Mouse (Mus musculus) MEL (cell line): ENCODE measurements around the gene Rab14. TPM values are rescaled to one million over a fixed set of nuclear protein-coding genes. Genes with fewer than 3 reads are reported as not detected.

Experiments used
- DNase-seq: peaks from one replicate; pipeline ENCODE4 v3.0.0; 2011; ENCODE audit warnings: low read depth, low spot score
- H3K27ac ChIP-seq: 2 replicates; pipeline ENCODE4 v1.5.1; 2012; ENCODE audit warnings: low read depth, mild to moderate bottlenecking, control low read depth, low read length, moderate library complexity; ENCODE audit not compliant: control insufficient read depth
- H3K27me3 ChIP-seq, 2 experiments: fragments of 150-350 bp in 1 of 2; sonication (generic) in 1 of 2; 2 replicates each; pipeline ENCODE4 v1.6.1; 2012; ENCODE audit warnings: low read length in 2 of 2, mild to moderate bottlenecking in 2 of 2, improper control_type of control experiment in 1 of 2, moderate library complexity in 1 of 2; ENCODE audit not compliant: insufficient read depth in 2 of 2, control insufficient read depth in 1 of 2
- H3K36me3 ChIP-seq, 2 experiments: 2 replicates each; pipeline ENCODE4 v1.6.1; 2012 to 2014; ENCODE audit warnings: low read length in 2 of 2, improper control_type of control experiment in 1 of 2, inconsistent platforms in 1 of 2, mild to moderate bottlenecking in 1 of 2; ENCODE audit not compliant: insufficient read depth in 2 of 2, control insufficient read depth in 1 of 2
- H3K4me1 ChIP-seq, 2 experiments: fragments of 150-350 bp in 1 of 2; sonication (generic) in 1 of 2; 2 replicates each; pipeline ENCODE4 v1.6.1; 2012; ENCODE audit warnings: low read length in 2 of 2, improper control_type of control experiment in 1 of 2, mild to moderate bottlenecking in 1 of 2; ENCODE audit not compliant: insufficient read depth in 2 of 2, control insufficient read depth in 1 of 2
- H3K4me3 ChIP-seq, 2 experiments: fragments of 150-350 bp in 1 of 2; sonication (generic) in 1 of 2; 2 replicates each; pipeline ENCODE4 v1.5.1; 2012; ENCODE audit warnings: low read depth in 2 of 2, low read length in 2 of 2, mild to moderate bottlenecking in 2 of 2, moderate library complexity in 2 of 2, control low read depth in 1 of 2, improper control_type of control experiment in 1 of 2; ENCODE audit not compliant: control insufficient read depth in 1 of 2, insufficient read depth in 1 of 2
- H3K79me2 ChIP-seq: 2 replicates; pipeline ENCODE4 v1.6.1; 2012; ENCODE audit warnings: mild to moderate bottlenecking, low read length, moderate library complexity; ENCODE audit not compliant: control insufficient read depth, poor library complexity, insufficient read depth
- H3K9ac ChIP-seq: 2 replicates; pipeline ENCODE4 v1.6.1; 2012; ENCODE audit warnings: low read depth, mild to moderate bottlenecking, control low read depth, low read length, moderate library complexity; ENCODE audit not compliant: control insufficient read depth, poor library complexity, severe bottlenecking
- H3K9me3 ChIP-seq: fragments of 150-350 bp; sonication (generic); replicated peaks from 2 replicates; pipeline ENCODE4 v1.6.1; 2012; ENCODE audit warnings: mild to moderate bottlenecking, low read length, improper control_type of control experiment, moderate library complexity; ENCODE audit not compliant: insufficient read depth
- BHLHE40 ChIP-seq: IDR thresholded peaks from 2 replicates; pipeline ENCODE4 v1.6.1; 2012; ENCODE audit warnings: low read depth, mild to moderate bottlenecking, inconsistent platforms, low read length, improper control_type of control experiment, borderline replicate concordance
- CHD1 ChIP-seq: IDR thresholded peaks from 2 replicates; pipeline ENCODE4 v1.6.1; 2012; ENCODE audit warnings: low read depth, mild to moderate bottlenecking, inconsistent platforms, low read length, improper control_type of control experiment
- CHD2 ChIP-seq: IDR thresholded peaks from 2 replicates; pipeline ENCODE4 v1.6.1; 2011; ENCODE audit warnings: low read length, improper control_type of control experiment
- CTCF ChIP-seq, 3 experiments: IDR thresholded peaks in 2 of 3; conservative IDR thresholded peaks in 1 of 3; 2 replicates each; pipeline ENCODE4 v1.5.1; 2011 to 2012; ENCODE audit warnings: low read length in 3 of 3, low read depth in 2 of 3, mild to moderate bottlenecking in 2 of 3, improper control_type of control experiment in 1 of 3, inconsistent platforms in 1 of 3, mixed read lengths in 1 of 3, moderate library complexity in 1 of 3; ENCODE audit not compliant: control insufficient read depth in 1 of 3, insufficient read depth in 1 of 3, poor library complexity in 1 of 3, severe bottlenecking in 1 of 3
- E2F4 ChIP-seq: IDR thresholded peaks from 2 replicates; pipeline ENCODE4 v1.6.1; 2011; ENCODE audit warnings: low read depth, low read length, improper control_type of control experiment, borderline replicate concordance
- ELF1 ChIP-seq: IDR thresholded peaks from 2 replicates; pipeline ENCODE4 v1.6.1; 2014; ENCODE audit warnings: low read depth, mild to moderate bottlenecking, inconsistent platforms, low read length, improper control_type of control experiment, moderate library complexity
- EP300 ChIP-seq, 2 experiments: IDR thresholded peaks; 2 replicates each; pipeline ENCODE4 v1.6.1; 2011; ENCODE audit warnings: improper control_type of control experiment in 2 of 2, low read length in 2 of 2, low read depth in 1 of 2, mild to moderate bottlenecking in 1 of 2
- ETS1 ChIP-seq: IDR thresholded peaks from 2 replicates; pipeline ENCODE4 v1.6.1; 2012; ENCODE audit warnings: low read depth, mild to moderate bottlenecking, inconsistent platforms, low read length, improper control_type of control experiment, moderate library complexity
- GATA1 ChIP-seq: IDR thresholded peaks from 2 replicates; pipeline ENCODE4 v1.6.1; 2011; ENCODE audit warnings: low read depth, low read length, improper control_type of control experiment
- HCFC1 ChIP-seq: IDR thresholded peaks from 2 replicates; pipeline ENCODE4 v1.6.1; 2012; ENCODE audit warnings: low read depth, mild to moderate bottlenecking, inconsistent platforms, low read length, improper control_type of control experiment, moderate library complexity
- JUND ChIP-seq: IDR thresholded peaks from 2 replicates; pipeline ENCODE4 v1.6.1; 2011; ENCODE audit warnings: low read depth, mild to moderate bottlenecking, improper control_type of control experiment, low read length
- KAT2A ChIP-seq: conservative IDR thresholded peaks from 2 replicates; pipeline ENCODE4 v1.6.1; 2012; ENCODE audit warnings: low read depth, low read length, improper control_type of control experiment, inconsistent platforms
- MAFK ChIP-seq: IDR thresholded peaks from 2 replicates; pipeline ENCODE4 v1.6.1; 2011; ENCODE audit warnings: low read depth, mild to moderate bottlenecking, low read length, improper control_type of control experiment, borderline replicate concordance
- MAX ChIP-seq: IDR thresholded peaks from 2 replicates; pipeline ENCODE4 v1.6.1; 2011; ENCODE audit warnings: low read length, improper control_type of control experiment
- MAZ ChIP-seq: IDR thresholded peaks from 2 replicates; pipeline ENCODE4 v1.6.1; 2012; ENCODE audit warnings: low read depth, mild to moderate bottlenecking, inconsistent platforms, low read length, improper control_type of control experiment
- MEF2A ChIP-seq: IDR thresholded peaks from 2 replicates; pipeline ENCODE4 v1.6.1; 2014; ENCODE audit warnings: low read depth, mild to moderate bottlenecking, inconsistent platforms, low read length, improper control_type of control experiment; ENCODE audit not compliant: poor library complexity, insufficient replicate concordance, severe bottlenecking; ENCODE audit errors: extremely low read depth
- MXI1 ChIP-seq: IDR thresholded peaks from 2 replicates; pipeline ENCODE4 v1.6.1; 2011; ENCODE audit warnings: mild to moderate bottlenecking, low read depth, low read length, improper control_type of control experiment
- MYB ChIP-seq: IDR thresholded peaks from 2 replicates; pipeline ENCODE4 v1.6.1; 2011; ENCODE audit warnings: mild to moderate bottlenecking, low read depth, low read length, improper control_type of control experiment
- MYC ChIP-seq: IDR thresholded peaks from 2 replicates; pipeline ENCODE4 v1.6.1; 2011; ENCODE audit warnings: low read depth, mild to moderate bottlenecking, low read length, improper control_type of control experiment, moderate library complexity
- NELFE ChIP-seq: IDR thresholded peaks from 2 replicates; pipeline ENCODE4 v1.6.1; 2011; ENCODE audit warnings: low read depth, low read length, improper control_type of control experiment
- NRF1 ChIP-seq: IDR thresholded peaks from 2 replicates; pipeline ENCODE4 v1.6.1; 2014; ENCODE audit warnings: low read depth, mild to moderate bottlenecking, inconsistent platforms, low read length, improper control_type of control experiment, moderate library complexity; ENCODE audit not compliant: poor library complexity, insufficient read depth, severe bottlenecking
- POLR2A ChIP-seq, 2 experiments: IDR thresholded peaks; 2 replicates each; pipeline ENCODE4 v1.6.1; 2011 to 2012; ENCODE audit warnings: low read length in 2 of 2, mild to moderate bottlenecking in 2 of 2, control low read depth in 1 of 2, improper control_type of control experiment in 1 of 2, low read depth in 1 of 2, moderate library complexity in 1 of 2; ENCODE audit not compliant: control insufficient read depth in 1 of 2, insufficient read depth in 1 of 2, poor library complexity in 1 of 2
- POLR2AphosphoS2 ChIP-seq: IDR thresholded peaks from 2 replicates; pipeline ENCODE4 v1.6.1; 2011; ENCODE audit warnings: low read length, improper control_type of control experiment
- POLR2AphosphoS5 ChIP-seq: IDR thresholded peaks from 2 replicates; pipeline ENCODE4 v1.6.1; 2012; ENCODE audit warnings: low read depth, borderline replicate concordance, mild to moderate bottlenecking, inconsistent platforms, low read length, moderate library complexity, mixed read lengths
- RAD21 ChIP-seq: IDR thresholded peaks from 2 replicates; pipeline ENCODE4 v1.6.1; 2011; ENCODE audit warnings: mild to moderate bottlenecking, low read depth, low read length, improper control_type of control experiment
- RCOR1 ChIP-seq: IDR thresholded peaks from 2 replicates; pipeline ENCODE4 v1.6.1; 2012; ENCODE audit warnings: low read depth, mild to moderate bottlenecking, inconsistent platforms, low read length, improper control_type of control experiment
- SIN3A ChIP-seq: IDR thresholded peaks from 2 replicates; pipeline ENCODE4 v1.6.1; 2012; ENCODE audit warnings: low read length, improper control_type of control experiment, inconsistent platforms
- SMC3 ChIP-seq: IDR thresholded peaks from 2 replicates; pipeline ENCODE4 v1.6.1; 2011; ENCODE audit warnings: low read depth, low read length, improper control_type of control experiment
- TAL1 ChIP-seq: IDR thresholded peaks from 2 replicates; pipeline ENCODE4 v1.6.1; 2012; ENCODE audit warnings: mild to moderate bottlenecking, inconsistent platforms, low read length, moderate library complexity, mixed read lengths
- TBP ChIP-seq: IDR thresholded peaks from 2 replicates; pipeline ENCODE4 v1.8.0; 2011; ENCODE audit warnings: low read depth, low read length, improper control_type of control experiment
- TCF12 ChIP-seq: IDR thresholded peaks from 2 replicates; pipeline ENCODE4 v1.6.1; 2014; ENCODE audit warnings: low read depth, mild to moderate bottlenecking, inconsistent platforms, low read length, improper control_type of control experiment, moderate library complexity
- UBTF ChIP-seq: IDR thresholded peaks from 2 replicates; pipeline ENCODE4 v1.6.1; 2012; ENCODE audit warnings: low read depth, mild to moderate bottlenecking, inconsistent platforms, low read length, improper control_type of control experiment, moderate library complexity, borderline replicate concordance; ENCODE audit not compliant: insufficient read depth
- USF2 ChIP-seq, 2 experiments: IDR thresholded peaks; 2 replicates each; pipeline ENCODE4 v1.6.1; 2011 to 2012; ENCODE audit warnings: improper control_type of control experiment in 2 of 2, low read length in 2 of 2, borderline replicate concordance in 1 of 2, inconsistent platforms in 1 of 2, low read depth in 1 of 2, mild to moderate bottlenecking in 1 of 2; ENCODE audit not compliant: insufficient read depth in 1 of 2
- ZC3H11A ChIP-seq: IDR thresholded peaks from 2 replicates; pipeline ENCODE4 v1.6.1; 2012; ENCODE audit warnings: low read depth, mild to moderate bottlenecking, inconsistent platforms, low read length, improper control_type of control experiment
- ZMIZ1 ChIP-seq: IDR thresholded peaks from 2 replicates; pipeline ENCODE4 v1.6.1; 2012; ENCODE audit warnings: low read depth, mild to moderate bottlenecking, inconsistent platforms, low read length, improper control_type of control experiment, moderate library complexity
- polyA plus RNA-seq, 2 experiments: library from polyadenylated mRNA; stranded (reverse) in 1 of 2; unstranded in 1 of 2; fragments of >175 nt in 1 of 2; fragments of >200 nt in 1 of 2; gene quantifications; 2 replicates each; pipeline versions ENCODE4 v1.2.1 to v1.2.4; 2012; ENCODE audit warnings: low replicate concordance in 2 of 2, low read depth in 1 of 2; ENCODE audit not compliant: insufficient read length in 2 of 2, insufficient read depth in 1 of 2, missing spikeins in 1 of 2
- total RNA-seq: library from RNA; depleted of rRNA; stranded (reverse); fragments of 300-350 nt; gene quantifications from 2 replicates; pipeline ENCODE4 v1.2.3, GENCODE M21; 2012

Rab14 gene
- total and polyA plus RNA-seq, 3 experiments = 28.1 to 81.6 (median 78.1) TPM

GRCm38 (mm10) chr2:35131991-35132661 lies 68.8 kb downstream of the Rab14 start:
- Histone ChIP-seq H3K27me3 (no peaks in the 10 kb centered on the region), H3K79me2 (no peaks in the 10 kb centered on the region; the same call in 1 of the 2 replicates), H3K9me3 (no peaks in the 10 kb centered on the region), H3K4me3 (peak overlapping the region; percentile 70 to 71), H3K9ac (peak overlapping the region; percentile 77), H3K27ac (peak overlapping the region; percentile 89), H3K4me1 (no peaks in the 10 kb centered on the region; a peak in 1 of 4 replicates), H3K36me3 (peaks cover 0 to under 1% of the 10 kb centered on the region in 2 experiments; a peak in 2 of 4 replicates)
- peak; percentile 98 for DNase-seq
- peak; percentile 49; the same call in 1 of the 2 replicates for TF ChIP-seq POLR2AphosphoS2
- 0 out of 2 replicates have a peak, but pooled peaks have one; percentile 37 for TF ChIP-seq ETS1
- TF ChIP-seq CTCF (IDR thresholded peaks at IDR 0.05 in 2 of 3, conservative IDR thresholded peaks at IDR 0.05 in 1 of 3; ENCODE audit: control insufficient read depth in 1 of 3, insufficient read depth in 1 of 3, low read depth in 2 of 3, low read length in 3 of 3, poor library complexity in 1 of 3, severe bottlenecking in 1 of 3) = no peak
- TF ChIP-seq NELFE = peak; percentile 62; the same call in 1 of the 2 replicates
- TF ChIP-seq POLR2AphosphoS5 = peak; percentile 48; the same call in 1 of the 2 replicates
- peak; percentile 11; the same call in 1 of the 2 replicates for TF ChIP-seq TCF12
- TF ChIP-seq SIN3A = peak; percentile 88
- no peak for TF ChIP-seq MEF2A
- peak; percentile 58 for TF ChIP-seq MYC
- peak; percentile 44; the same call in 1 of the 2 replicates for TF ChIP-seq CHD2
- TF ChIP-seq RCOR1 = peak; percentile 75
- TF ChIP-seq SMC3 = no peak
- 0 out of 2 replicates have a peak, but pooled peaks have one; percentile 43 for TF ChIP-seq E2F4
- no peak for TF ChIP-seq MAFK
- TF ChIP-seq KAT2A = no peak; the same call in 1 of the 2 replicates
- no peak for TF ChIP-seq MYB
- no peak for TF ChIP-seq USF2 (IDR thresholded peaks at IDR 0.05; ENCODE audit: borderline replicate concordance in 1 of 2, insufficient read depth in 1 of 2, low read depth in 1 of 2, low read length in 2 of 2)
- TF ChIP-seq RAD21 = no peak
- no peak for TF ChIP-seq NRF1
- TF ChIP-seq UBTF = no peak
- 0 out of 2 replicates have a peak, but pooled peaks have one; percentile 38 for TF ChIP-seq ZMIZ1
- peak; percentile 65; the same call in 1 of the 2 replicates for TF ChIP-seq HCFC1
- TF ChIP-seq EP300 (IDR thresholded peaks at IDR 0.05; ENCODE audit: low read depth in 1 of 2, low read length in 2 of 2) = 0 out of 4 replicates have a peak, but pooled peaks have one; percentile 26 to 27
- TF ChIP-seq MAZ = 0 out of 2 replicates have a peak, but pooled peaks have one; percentile 3
- TF ChIP-seq MAX = peak; percentile 65
- TF ChIP-seq CHD1 = no peak
- TF ChIP-seq POLR2A (IDR thresholded peaks at IDR 0.05; ENCODE audit: control insufficient read depth in 1 of 2, insufficient read depth in 1 of 2, low read depth in 1 of 2, low read length in 2 of 2, poor library complexity in 1 of 2) = peak in 1 of 2 experiments; percentile 82; a peak in 2 of 4 replicates
- peak; percentile 91 for TF ChIP-seq MXI1
- TF ChIP-seq ZC3H11A = no peak
- peak; percentile 72 for TF ChIP-seq ELF1
- no peak for TF ChIP-seq GATA1
- TF ChIP-seq TBP = peak; percentile 79
- no peak for TF ChIP-seq TAL1
- TF ChIP-seq JUND = no peak
- no peak for TF ChIP-seq BHLHE40
